Mouse (Mus musculus) C2C12 (cell line): ENCODE data around the gene Aqp11. TPM values are rescaled to one million over a fixed set of nuclear protein-coding genes. Genes with fewer than 3 reads are reported as not detected.

Experiments used
- H3K27me3 ChIP-seq: one replicate; pipeline ENCODE4 v1.6.1; 2011; ENCODE audit not compliant: control insufficient read depth, insufficient read depth, insufficient read length
- H3K36me3 ChIP-seq: one replicate; pipeline ENCODE4 v1.6.1; 2011; ENCODE audit not compliant: control insufficient read depth, insufficient read depth
- H3K4me3 ChIP-seq: one replicate; pipeline ENCODE4 v1.5.1; 2011; ENCODE audit warnings: mild to moderate bottlenecking, control low read depth; ENCODE audit not compliant: poor library complexity, insufficient read depth, severe bottlenecking
- H3K79me2 ChIP-seq: one replicate; pipeline ENCODE4 v1.6.1; 2011; ENCODE audit not compliant: control insufficient read depth, insufficient read depth
- H3K79me3 ChIP-seq: one replicate; pipeline ENCODE4 v1.6.1; 2011; ENCODE audit warnings: low read depth, control low read depth
- H3ac ChIP-seq: one replicate; pipeline ENCODE3; 2011; ENCODE audit warnings: low read depth; ENCODE audit not compliant: control insufficient read depth, insufficient read length
- CEBPB ChIP-seq: IDR thresholded peaks from one replicate; pipeline ENCODE4 v1.6.1; 2011; ENCODE audit warnings: low read depth, mild to moderate bottlenecking, control low read depth, moderate library complexity
- CTCF ChIP-seq: IDR thresholded peaks from one replicate; pipeline ENCODE4 v1.5.1; 2011; ENCODE audit not compliant: control insufficient read depth, insufficient read depth, insufficient read length
- FOSL1 ChIP-seq: IDR thresholded peaks from one replicate; pipeline ENCODE4 v1.8.0; 2011; ENCODE audit warnings: mild to moderate bottlenecking, low read length; ENCODE audit not compliant: poor library complexity, insufficient read depth, severe bottlenecking
- MAX ChIP-seq: IDR thresholded peaks from one replicate; pipeline ENCODE4 v1.6.1; 2011; ENCODE audit warnings: mild to moderate bottlenecking, control low read depth
- MYOD1 ChIP-seq: IDR thresholded peaks from one replicate; pipeline ENCODE4 v1.6.1; 2011; ENCODE audit warnings: low read depth; ENCODE audit not compliant: control insufficient read depth, insufficient read length
- MYOG ChIP-seq: IDR thresholded peaks from one replicate; pipeline ENCODE4 v1.6.1; 2011; ENCODE audit not compliant: control insufficient read depth, insufficient read length; ENCODE audit errors: extremely low read depth
- USF1 ChIP-seq: IDR thresholded peaks from one replicate; pipeline ENCODE4 v1.6.1; 2011; ENCODE audit warnings: low read depth, mild to moderate bottlenecking, control low read depth, moderate library complexity
- polyA plus RNA-seq: library from polyadenylated mRNA; unstranded; fragments of >200 nt; fragmentation: generic; extraction: Trizol; gene quantifications from one replicate; pipeline ENCODE4 v1.2.1, GENCODE M21; 2012; ENCODE audit warnings: missing spikeins

Aqp11 gene
- polyA plus RNA-seq, 1 experiment = 0.55 TPM

GRCm38 (mm10) chr7:97722278-97722918 is 15.7 kb downstream of the Aqp11 start:
- Histone ChIP-seq H3K79me3 (no peaks in the 10 kb centered on the region), H3K4me3 (no peak overlapping the region), H3ac (no peak overlapping the region), H3K79me2 (no peaks in the 10 kb centered on the region), H3K27me3 (no peaks in the 10 kb centered on the region), H3K36me3 (peaks cover 7% of the 10 kb centered on the region)
- no peak for TF ChIP-seq MAX
- TF ChIP-seq CEBPB = no peak
- no peak for TF ChIP-seq MYOD1
- no peak for TF ChIP-seq USF1
- no peak for TF ChIP-seq MYOG
- TF ChIP-seq CTCF = no peak
- no peak for TF ChIP-seq FOSL1

- Histone ChIP-seq H3K4me3 (no peak overlapping the region), H3K27me3 (no peaks in the 10 kb centered on the region), H3K79me3 (no peaks in the 10 kb centered on the region), H3ac (no peak overlapping the region), H3K36me3 (peaks cover 20% of the 10 kb centered on the region), H3K79me2 (no peaks in the 10 kb centered on the region)
- TF ChIP-seq MYOG (no peak), USF1 (no peak), CEBPB (no peak), MAX (no peak), FOSL1 (no peak)
These were observed 18.0 kb downstream of the Aqp11 start for GRCm38 (mm10) chr7:97720109-97720508.

- Histone ChIP-seq H3K27me3 (no peaks in the 10 kb centered on the region), H3ac (no peak overlapping the region), H3K36me3 (peaks cover 21% of the 10 kb centered on the region), H3K79me3 (no peaks in the 10 kb centered on the region), H3K4me3 (no peak overlapping the region), H3K79me2 (no peaks in the 10 kb centered on the region)
- TF ChIP-seq USF1 (no peak), MAX (no peak), MYOG (no peak), MYOD1 (no peak), CTCF (no peak), CEBPB (no peak), FOSL1 (no peak)
These were observed 19.0 kb downstream of the Aqp11 start for GRCm38 (mm10) chr7:97719078-97719477.

- no peaks in the 10 kb centered on the region for H3K27me3 ChIP-seq
- peaks cover 35% of the 10 kb centered on the region for H3K36me3 ChIP-seq
- no peak overlapping the region for H3K4me3 ChIP-seq
- no peaks in the 10 kb centered on the region for H3K79me2 ChIP-seq
- H3ac ChIP-seq = no peak overlapping the region
- no peaks in the 10 kb centered on the region for H3K79me3 ChIP-seq
- TF ChIP-seq FOSL1 = no peak
- no peak for TF ChIP-seq MYOD1
- no peak for TF ChIP-seq CEBPB
- no peak for TF ChIP-seq USF1
- no peak for TF ChIP-seq CTCF
- TF ChIP-seq MAX = no peak
- TF ChIP-seq MYOG = no peak
These were observed 20.8 kb downstream of the Aqp11 start for GRCm38 (mm10) chr7:97717326-97717725.

GRCm38 (mm10) chr7:97714651-97715050 is 23.4 kb downstream of the Aqp11 start:
- H3K36me3 ChIP-seq = peaks cover 40% of the 10 kb centered on the region
- H3ac ChIP-seq = no peak overlapping the region
- no peak overlapping the region for H3K4me3 ChIP-seq
- H3K27me3 ChIP-seq = no peaks in the 10 kb centered on the region
- H3K79me2 ChIP-seq = no peaks in the 10 kb centered on the region
- H3K79me3 ChIP-seq = no peaks in the 10 kb centered on the region
- TF ChIP-seq CEBPB (no peak), USF1 (no peak), MAX (no peak), MYOD1 (no peak), MYOG (no peak), CTCF (no peak), FOSL1 (no peak)

GRCm38 (mm10) chr7:97709204-97709603 is 28.9 kb downstream of the Aqp11 start:
- Histone ChIP-seq H3K36me3 (peaks cover 19% of the 10 kb centered on the region), H3K4me3 (no peak overlapping the region), H3K79me2 (peaks cover 43% of the 10 kb centered on the region), H3K79me3 (peaks cover 6% of the 10 kb centered on the region), H3K27me3 (no peaks in the 10 kb centered on the region), H3ac (no peak overlapping the region)
- TF ChIP-seq MAX (no peak), MYOG (no peak), CTCF (no peak), MYOD1 (no peak), FOSL1 (no peak), USF1 (no peak), CEBPB (no peak)
